Mouse (Mus musculus) Patski (cell line): ENCODE data around the gene Vps13d. TPM values are rescaled to one million over a fixed set of nuclear protein-coding genes. Genes with fewer than 3 reads are reported as not detected.
A peak's percentile ranks its signal among the peaks of the same experiment; 100 is the strongest.

Experiments used
- ATAC-seq: fragments of 100-300 bp; one replicate; pipeline ENCODE4 v1.8.0; 2021
- CTCF ChIA-PET: fragments of 350-600 bp; sonication (Branson Sonifier 250); formaldehyde crosslinking; loops from one replicate; lab custom pipeline; 2022; ENCODE audit warnings: inconsistent platforms; lab: Charles Lee
- POLR2A ChIA-PET: fragments of 350-600 bp; sonication (Branson Sonifier 250); formaldehyde crosslinking; loops from one replicate; lab custom pipeline; 2022; ENCODE audit warnings: antibody characterized with exemption, inconsistent platforms; lab: Charles Lee
- DNase-seq: peaks from one replicate; pipeline ENCODE4 v3.0.0-alpha.2; 2011; ENCODE audit warnings: low read depth, low spot score
- H3K27me3 ChIP-seq: fragments of 371-371 bp; one replicate; pipeline ENCODE4 v1.5.1; 2021
- CTCF ChIP-seq: fragments of 100-300 bp; IDR thresholded peaks from one replicate; pipeline ENCODE4 v1.5.1; 2021
- in situ Hi-C: fragments of 300-500 bp; cut with MboI; formaldehyde crosslinking; loops from 3 replicates; pipeline ENCODE4 v1.11.1; 2018; ENCODE audit warnings: low pct_unique_long_range_greater_than_20kb, mixed read lengths
- polyA plus RNA-seq: library from polyadenylated mRNA; unstranded; gene quantifications from one replicate; pipeline ENCODE4 v1.2.3, GENCODE M21; 2021

Gene Vps13d
- polyA plus RNA-seq, 1 experiment from 2014 or later, result 36.6 TPM

DNA sequence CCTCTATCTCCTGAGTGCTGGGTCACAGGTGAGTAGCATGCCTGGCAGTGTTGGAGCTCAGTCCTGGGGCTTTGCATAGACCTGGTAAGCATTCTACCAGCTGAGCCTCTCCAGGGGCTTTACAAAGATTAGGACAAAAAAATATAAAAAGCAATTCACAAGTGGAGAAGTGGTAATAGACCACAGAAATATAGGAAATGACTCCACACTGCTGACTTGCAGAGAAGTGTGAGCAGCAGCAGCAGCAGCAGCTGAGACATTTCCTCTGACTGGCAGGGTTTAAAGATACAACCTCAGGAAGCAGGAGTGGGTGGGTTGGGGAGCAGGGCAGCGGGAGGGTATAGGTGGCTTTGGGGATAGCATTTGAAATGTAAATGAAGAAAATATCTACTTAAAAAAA, 199.0 kb downstream of the Vps13d start:
- no peaks in the 10 kb centered on the region for H3K27me3 ChIP-seq
- DNase-seq (no peak), ATAC-seq (no peak)
- no peak for TF ChIP-seq CTCF
- in situ Hi-C loops, result loop anchor here (5.0 kb wide), 1 partner anchor 49 kb away; no protein-coding TSS in a partner anchor
- POLR2A ChIA-PET, result interaction anchor here (0.6 to 1.1 kb wide), 3 partner anchors 12 to 47 kb away, joined by 3 to 4 read pairs (median 3); no protein-coding TSS in a partner anchor
- CTCF ChIA-PET, result interaction anchor here (0.7 to 4.8 kb wide), 2 partner anchors 20 to 28 kb away, joined by 3 to 13 read pairs; no protein-coding TSS in a partner anchor

DNA sequence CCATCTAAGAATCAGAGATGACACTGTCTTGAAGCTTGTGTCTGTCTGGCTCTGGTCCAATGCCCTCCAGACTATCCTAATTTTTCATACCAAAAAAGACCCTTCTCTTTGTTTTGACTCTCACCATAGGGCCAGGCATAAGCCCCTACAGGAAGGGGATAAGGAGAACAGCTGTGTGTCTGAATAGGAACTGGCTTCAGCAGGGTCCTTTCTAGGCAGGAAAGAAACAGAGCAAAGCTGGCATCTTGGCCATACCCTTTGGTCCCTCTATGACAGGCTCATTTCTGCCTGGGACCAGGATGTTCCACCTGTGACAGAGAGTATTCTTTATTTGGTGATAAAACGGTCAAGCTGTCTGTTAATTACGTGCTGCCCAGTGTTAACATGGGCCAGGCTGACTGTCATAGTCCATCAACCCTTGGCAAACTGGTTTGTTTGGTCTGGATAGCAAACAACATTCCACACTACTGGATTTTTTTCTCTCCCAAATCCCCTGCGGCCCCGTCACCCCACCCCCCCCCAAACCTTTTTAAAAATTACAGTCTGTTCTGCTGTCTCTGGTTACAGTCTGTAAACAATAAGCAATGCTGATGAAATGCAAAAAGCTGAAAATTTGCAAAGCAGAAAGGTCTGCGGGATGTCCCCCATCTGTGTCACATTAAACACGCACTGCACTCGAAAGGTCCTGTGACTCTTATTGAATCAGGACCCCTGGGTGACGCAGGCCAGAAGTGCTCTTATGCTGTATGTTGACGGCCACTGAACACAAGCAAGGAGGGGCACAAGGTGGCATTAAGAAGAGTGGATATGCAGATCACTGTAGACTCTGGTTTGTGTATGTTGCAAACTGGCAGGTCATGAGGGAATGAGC, 201.5 kb downstream of the Vps13d start:
- in situ Hi-C loops, result no loop called here
- DNase-seq (peak; percentile 75), ATAC-seq (peak; percentile 54)
- TF ChIP-seq CTCF, result no peak
- ChIA-PET POLR2A (interaction anchor here (0.7 to 2.4 kb wide), 13 partner anchors 10 to 102 kb away, joined by 3 to 16 read pairs (median 3); partner anchors contain the start of gene Dhrs3), CTCF (interaction anchor here (1.1 to 2.3 kb wide), 10 partner anchors 10 to 94 kb away, joined by 3 to 8 read pairs (median 4); no protein-coding TSS in a partner anchor)
- no peaks in the 10 kb centered on the region for H3K27me3 ChIP-seq

- H3K27me3 ChIP-seq, result no peaks in the 10 kb centered on the region
- DNase-seq (peak; percentile 98), ATAC-seq (peak; percentile 71)
- POLR2A ChIA-PET, result interaction anchor here (0.7 to 2.4 kb wide), 14 partner anchors 9 to 102 kb away, joined by 3 to 16 read pairs (median 3); partner anchors contain the start of gene Dhrs3
- in situ Hi-C loops, result no loop called here
- TF ChIP-seq CTCF, result no peak
- CTCF ChIA-PET, result interaction anchor here (0.7 to 2.3 kb wide), 10 partner anchors 9 to 94 kb away, joined by 3 to 8 read pairs (median 4); no protein-coding TSS in a partner anchor
Observed at GRCm38 (mm10) chr4:144992413-144992812, 202.4 kb downstream of the Vps13d start.

DNA sequence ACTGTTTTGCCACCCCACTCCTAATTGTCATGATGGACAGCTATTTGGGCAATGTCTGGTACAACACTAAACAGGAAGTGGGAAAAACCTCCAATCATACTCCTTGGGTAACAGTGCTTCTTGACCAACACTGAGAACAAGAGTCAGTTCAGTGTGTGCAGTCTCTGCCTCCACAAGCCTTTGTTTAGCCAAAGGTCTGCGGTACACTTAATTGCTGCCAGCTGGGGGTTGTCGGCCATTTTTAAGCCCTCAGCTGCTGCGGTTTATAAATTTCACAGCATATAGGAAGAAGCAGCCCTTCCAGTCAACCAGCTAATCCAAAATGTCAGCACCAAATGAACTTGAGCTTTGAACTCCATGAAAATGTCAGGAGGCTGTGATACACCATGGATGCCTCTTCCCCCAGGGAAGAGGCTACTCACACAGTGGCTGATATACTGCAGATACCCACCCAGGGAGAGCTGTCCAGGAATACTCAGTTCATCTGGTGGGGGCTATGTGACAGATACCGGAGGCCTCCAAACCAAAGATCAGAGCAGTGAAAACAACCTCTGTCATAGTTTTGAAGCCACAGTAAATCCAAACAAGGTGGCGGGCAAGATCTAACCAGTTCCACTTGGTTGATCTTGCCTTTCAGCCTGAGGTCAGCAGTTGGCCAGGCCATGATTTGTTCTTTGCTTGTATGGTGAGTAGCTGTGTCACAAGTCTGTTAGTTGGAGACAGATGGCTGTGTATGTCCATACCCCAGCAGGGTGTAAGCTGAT, 206.2 kb downstream of the Vps13d start:
- TF ChIP-seq CTCF, result no peak
- POLR2A ChIA-PET, result interaction anchor here (0.7 to 1.9 kb wide), 7 partner anchors 12 to 96 kb away, joined by 3 to 6 read pairs (median 4); partner anchors contain the start of gene Dhrs3
- H3K27me3 ChIP-seq, result no peaks in the 10 kb centered on the region
- ATAC-seq (peak; percentile 10), DNase-seq (peak; percentile 65)
- CTCF ChIA-PET, result interaction anchor here (1.0 to 1.4 kb wide), 4 partner anchors 10 to 39 kb away, joined by 3 read pairs; no protein-coding TSS in a partner anchor
- in situ Hi-C loops, result no loop called here

- no peaks in the 10 kb centered on the region for H3K27me3 ChIP-seq
- POLR2A ChIA-PET, result interaction anchor here (1.4 to 1.6 kb wide), 2 partner anchors 27 to 91 kb away, joined by 3 read pairs; no protein-coding TSS in a partner anchor
- DNase-seq (no peak), ATAC-seq (no peak)
- in situ Hi-C loops, result no loop called here
- TF ChIP-seq CTCF, result no peak
- CTCF ChIA-PET, result interaction anchor here (1.2 kb wide), 3 partner anchors 9 to 37 kb away, joined by 3 to 5 read pairs (median 5); no protein-coding TSS in a partner anchor
Observed at GRCm38 (mm10) chr4:144986016-144986805, 208.6 kb downstream of the Vps13d start.

DNA sequence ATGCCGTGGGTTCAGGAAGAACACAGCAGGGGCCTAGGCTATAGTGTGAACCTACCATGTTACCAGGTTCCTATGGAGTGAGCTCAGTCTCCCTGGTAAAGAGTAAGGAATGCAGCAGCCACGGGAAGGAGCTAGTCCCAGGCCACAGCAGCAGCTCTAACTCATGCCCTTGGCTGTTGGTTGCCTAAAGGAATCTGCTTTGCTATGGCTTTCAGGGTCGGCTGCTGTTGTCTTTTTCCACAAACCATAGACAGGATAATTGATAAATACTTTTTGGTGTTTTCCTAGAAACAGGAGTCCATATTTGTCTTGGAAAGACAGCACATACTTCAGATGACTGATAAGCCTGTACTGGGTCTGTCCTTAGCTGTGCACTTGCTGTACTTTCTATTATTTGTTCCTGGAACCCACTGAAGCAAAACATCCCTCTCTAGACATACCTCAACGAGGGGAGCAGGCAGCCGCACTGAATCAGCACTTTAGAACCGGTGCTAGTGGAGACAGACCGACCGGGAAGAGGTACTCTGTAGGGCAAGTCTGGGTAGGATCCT, 210.9 kb downstream of the Vps13d start:
- in situ Hi-C loops, result no loop called here
- no peaks in the 10 kb centered on the region for H3K27me3 ChIP-seq
- peak; percentile 88 for DNase-seq
- TF ChIP-seq CTCF, result no peak
- ChIA-PET CTCF (interaction anchor here (0.9 to 1.7 kb wide), 7 partner anchors 8 to 34 kb away, joined by 3 to 6 read pairs (median 4); no protein-coding TSS in a partner anchor), POLR2A (interaction anchor here (1.0 to 1.5 kb wide), 7 partner anchors 9 to 89 kb away, joined by 3 to 4 read pairs (median 3); no protein-coding TSS in a partner anchor)
- peak; percentile 95 for ATAC-seq

GRCm38 (mm10) chr4:144983228-144983744, 211.5 kb downstream of the Vps13d start:
- ATAC-seq (no peak), DNase-seq (no peak)
- CTCF ChIA-PET, result interaction anchor here (0.9 to 1.7 kb wide), 7 partner anchors 9 to 34 kb away, joined by 3 to 6 read pairs (median 4); no protein-coding TSS in a partner anchor
- no peaks in the 10 kb centered on the region for H3K27me3 ChIP-seq
- TF ChIP-seq CTCF, result no peak
- in situ Hi-C loops, result no loop called here
- POLR2A ChIA-PET, result interaction anchor here (1.0 to 1.5 kb wide), 7 partner anchors 9 to 89 kb away, joined by 3 to 4 read pairs (median 3); no protein-coding TSS in a partner anchor

DNA sequence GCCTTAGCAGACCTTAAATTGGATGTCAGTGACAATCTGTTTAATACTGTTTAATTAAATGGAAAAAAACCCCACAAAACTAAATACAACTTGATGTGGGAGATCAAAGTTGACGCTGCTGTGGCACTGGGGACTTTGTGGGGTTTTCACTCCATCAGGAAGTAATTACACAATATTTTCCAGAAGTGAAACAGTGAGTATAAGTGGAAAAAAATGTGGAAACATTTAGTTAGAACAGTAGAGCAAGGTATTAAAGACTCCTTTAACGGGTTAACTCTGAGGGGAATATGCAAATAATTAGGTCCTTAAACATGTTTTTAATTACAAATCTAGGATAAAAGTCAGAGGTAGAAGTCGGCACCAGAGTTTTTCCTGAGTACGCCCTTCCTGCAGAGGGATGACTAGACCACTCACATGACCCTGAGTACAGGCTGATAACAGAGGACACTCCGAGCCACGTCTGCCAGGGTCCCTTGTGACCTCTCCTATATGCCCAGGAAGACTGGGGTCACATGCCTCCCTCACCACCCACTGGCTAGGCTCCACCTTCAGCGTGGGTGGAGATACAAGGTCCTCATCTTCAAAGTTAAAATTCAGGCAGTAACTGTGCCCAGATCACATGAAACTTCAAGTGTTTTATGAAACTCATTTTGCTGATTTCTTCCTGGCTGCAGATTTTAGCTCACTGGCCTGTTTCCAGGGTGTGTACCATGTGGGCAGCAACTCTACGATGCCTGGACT, 213.8 kb downstream of the Vps13d start:
- TF ChIP-seq CTCF, result no peak
- ChIA-PET POLR2A (interaction anchor here (0.6 to 1.6 kb wide), 2 partner anchors 31 to 88 kb away, joined by 3 read pairs; partner anchors contain the start of gene Dhrs3), CTCF (no interaction called here)
- H3K27me3 ChIP-seq, result no peaks in the 10 kb centered on the region
- ATAC-seq (no peak), DNase-seq (no peak)
- in situ Hi-C loops, result no loop called here
